Mouse (Mus musculus) intestine, embryonic 15.5 days (tissue): ENCODE data around the gene Klk1b5. TPM values are rescaled to one million over a fixed set of nuclear protein-coding genes. Genes with fewer than 3 reads are reported as not detected.
"Not testable (repeated sequence)": the region's sequence is repeated elsewhere in the genome, so short reads cannot be mapped to it uniquely, and the experiment has no call there.

Experiments
- ATAC-seq: fragments of 200-750 bp; cut with Nextera tagmentation; 2 replicates; pipeline ENCODE4 v1.8.0; 2017; ENCODE audit warnings: moderate TSS enrichment, moderate library complexity
- H3K27ac ChIP-seq: fragments of 300-500 bp; sonication (generic); 2 replicates; pipeline ENCODE4 v1.5.1; 2015; ENCODE audit warnings: mild to moderate bottlenecking, inconsistent platforms
- H3K27me3 ChIP-seq: fragments of 300-500 bp; sonication (generic); replicated peaks from 2 replicates; pipeline ENCODE4 v1.6.1; 2015; ENCODE audit warnings: inconsistent platforms
- H3K36me3 ChIP-seq: fragments of 300-500 bp; sonication (generic); 2 replicates; pipeline ENCODE4 v1.6.1; 2015; ENCODE audit warnings: inconsistent platforms
- H3K4me1 ChIP-seq: fragments of 300-500 bp; sonication (generic); replicated peaks from 2 replicates; pipeline ENCODE4 v1.6.1; 2015; ENCODE audit warnings: inconsistent platforms
- H3K4me2 ChIP-seq: fragments of 300-500 bp; sonication (generic); replicated peaks from 2 replicates; pipeline ENCODE4 v1.6.1; 2015; ENCODE audit warnings: mild to moderate bottlenecking, inconsistent platforms
- H3K4me3 ChIP-seq: fragments of 300-500 bp; sonication (generic); replicated peaks from 2 replicates; pipeline ENCODE4 v1.5.1; 2015; ENCODE audit warnings: inconsistent platforms
- H3K9ac ChIP-seq: fragments of 300-500 bp; sonication (generic); 2 replicates; pipeline ENCODE4 v1.6.1; 2015; ENCODE audit warnings: inconsistent platforms
- H3K9me3 ChIP-seq: fragments of 300-500 bp; sonication (generic); 2 replicates; pipeline ENCODE4 v1.6.1; 2016; ENCODE audit warnings: inconsistent platforms
- WGBS: fragments of 180-500 bp; shearing (Covaris S2); methylation state at CpG from one replicate; pipeline ENCODE4 v1.1.7; 2015; 5-methylcytosine and 5-hydroxymethylcytosine counted together
- polyA plus RNA-seq: library from polyadenylated mRNA; unstranded; fragments of >200 nt; fragmentation: Nextera tagmentation; extraction: Ambion mirVana; gene quantifications from 2 replicates; pipeline ENCODE4 v1.2.1, GENCODE M21; 2015

Gene Klk1b5
- polyA plus RNA-seq = not detected in 2 replicates

DNA sequence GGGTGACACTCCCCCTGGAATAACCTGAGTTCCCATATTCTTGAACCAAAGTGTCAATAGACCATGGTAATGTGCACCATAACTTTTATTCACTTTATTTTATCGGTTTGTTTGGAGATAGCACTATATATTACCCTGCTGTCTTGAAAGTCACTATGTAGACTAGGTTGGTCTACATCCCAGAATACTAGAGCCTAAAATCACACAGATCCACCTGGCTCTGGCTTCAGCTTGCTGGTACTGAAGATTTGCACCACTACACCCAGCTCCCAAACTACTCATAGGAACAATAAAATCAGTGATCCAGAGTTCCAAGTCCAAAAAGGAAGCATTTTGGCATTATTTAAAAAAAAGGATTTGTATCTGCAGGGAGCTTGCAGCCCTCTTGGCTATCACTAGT, at the start of gene Klk1b5:
Gene Klk1b5, plus strand, starts transcription at position 301 of the 400 bp plus-strand sequence.
- Histone ChIP-seq H3K4me3 (no peak within 1 kb of the TSS), H3K36me3 (no peaks in the 10 kb centered on the region), H3K27me3 (no peaks in the 10 kb centered on the region), H3K9me3 (no peaks in the 10 kb centered on the region), H3K9ac (no peak within 1 kb of the TSS), H3K4me1 (no peaks in the 10 kb centered on the region), H3K27ac (no peak within 1 kb of the TSS), H3K4me2 (no peak within 1 kb of the TSS)
- ATAC-seq = no peak
- 74% methylated on average over 1 of the region's 1 CpGs for WGBS

DNA sequence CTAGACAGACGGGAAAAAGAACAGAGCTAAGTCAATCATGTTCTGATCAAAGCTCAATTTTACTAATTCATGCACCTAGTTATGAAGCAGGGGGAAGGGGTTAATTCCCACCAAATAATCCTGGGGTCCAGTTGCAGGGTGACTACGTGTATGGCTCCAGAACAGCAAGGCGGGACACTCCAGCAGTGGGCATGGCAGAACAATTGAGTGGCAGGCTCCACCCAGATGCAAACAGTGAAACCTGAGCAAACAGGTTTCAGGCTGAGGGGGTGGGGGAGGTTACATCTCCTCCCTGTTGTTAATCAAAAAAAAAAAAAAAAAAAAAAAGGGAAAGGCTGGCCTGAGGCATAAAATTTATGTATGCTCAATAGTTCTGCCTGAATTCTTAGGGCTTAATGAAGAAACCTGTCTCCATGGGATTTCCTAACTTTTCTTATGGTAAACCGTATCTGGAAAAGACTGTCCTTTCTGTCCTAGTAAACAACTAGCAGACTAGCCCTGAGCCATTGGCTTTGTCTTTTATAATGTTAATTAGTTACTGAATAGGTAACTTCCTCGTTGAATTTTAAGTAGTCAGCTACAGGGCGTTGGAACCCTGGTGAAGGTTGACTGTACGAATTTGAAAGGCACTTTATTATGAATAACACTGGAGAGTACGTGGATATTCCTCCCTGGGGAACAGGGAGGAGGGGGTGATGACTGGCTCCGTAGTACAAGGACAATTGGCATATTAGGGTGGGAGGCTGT, 36.3 kb upstream of the Klk1b5 start:
- H3K36me3 ChIP-seq = no peaks in the 10 kb centered on the region
- no peak overlapping the region for H3K27ac ChIP-seq
- H3K4me1 ChIP-seq = no peaks in the 10 kb centered on the region
- ATAC-seq = peak; percentile 74
- H3K27me3 ChIP-seq = no peaks in the 10 kb centered on the region
- H3K9me3 ChIP-seq = no peaks in the 10 kb centered on the region
- H3K4me3 ChIP-seq = no peak overlapping the region
- no peak overlapping the region for H3K9ac ChIP-seq
- H3K4me2 ChIP-seq = no peak overlapping the region
- 56% methylated on average over 9 of the region's 9 CpGs for WGBS

DNA sequence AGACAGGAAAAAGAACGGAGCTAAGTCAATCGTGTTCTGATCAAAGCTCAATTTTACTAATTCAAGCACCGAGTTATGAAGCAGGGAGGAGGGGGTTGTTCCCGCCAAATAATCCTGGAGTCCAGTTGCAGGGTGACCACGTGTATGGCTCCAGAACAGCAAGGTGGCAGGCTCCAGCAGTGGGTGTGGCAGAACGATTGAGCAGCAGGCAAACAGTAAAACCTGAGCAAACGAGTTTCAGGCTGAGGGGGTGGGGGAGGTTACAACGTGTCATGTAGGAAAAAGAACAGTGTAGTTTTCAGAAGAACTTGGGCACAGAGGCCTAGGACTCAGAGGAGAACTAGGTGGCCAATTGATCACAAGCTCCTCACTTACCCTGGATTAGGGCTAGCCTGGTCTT, 29.2 kb upstream of the Klk1b5 start:
- not testable (repeated sequence) for H3K4me1 ChIP-seq, H3K9ac ChIP-seq, H3K27me3 ChIP-seq, H3K27ac ChIP-seq, H3K4me2 ChIP-seq, H3K4me3 ChIP-seq, H3K9me3 ChIP-seq, H3K36me3 ChIP-seq
- 54% methylated on average over 8 of the region's 8 CpGs for WGBS
- ATAC-seq = peak; percentile 58; the same call in 1 of the 2 replicates

DNA sequence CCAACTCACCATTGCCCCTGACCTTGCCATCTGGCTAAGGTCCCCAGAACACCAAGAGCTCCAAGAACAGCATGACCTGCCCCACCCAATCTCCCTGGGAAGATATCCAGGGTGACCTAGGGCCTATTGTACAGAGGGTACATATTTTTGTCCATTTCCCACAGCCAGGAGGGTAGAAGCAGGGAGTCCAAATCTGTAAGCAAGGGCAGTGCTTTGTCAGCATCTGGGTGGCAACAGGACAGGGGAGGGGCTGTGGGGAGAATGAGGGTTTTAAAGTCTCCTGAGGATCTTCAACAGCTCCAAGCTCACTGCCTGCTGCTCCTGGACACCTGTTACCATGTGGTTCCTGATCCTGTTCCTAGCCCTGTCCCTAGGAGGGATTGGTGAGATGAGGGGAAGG, 27.8 kb upstream of the Klk1b5 start, which contains the start of gene Klk1b24:
Gene Klk1b24, plus strand, starts transcription at position 301 of the 400 bp plus-strand sequence.
- H3K27ac ChIP-seq, H3K4me2 ChIP-seq, H3K4me1 ChIP-seq, H3K27me3 ChIP-seq, H3K36me3 ChIP-seq, ATAC-seq, H3K9ac ChIP-seq, H3K4me3 ChIP-seq, H3K9me3 ChIP-seq: not testable (repeated sequence)

DNA sequence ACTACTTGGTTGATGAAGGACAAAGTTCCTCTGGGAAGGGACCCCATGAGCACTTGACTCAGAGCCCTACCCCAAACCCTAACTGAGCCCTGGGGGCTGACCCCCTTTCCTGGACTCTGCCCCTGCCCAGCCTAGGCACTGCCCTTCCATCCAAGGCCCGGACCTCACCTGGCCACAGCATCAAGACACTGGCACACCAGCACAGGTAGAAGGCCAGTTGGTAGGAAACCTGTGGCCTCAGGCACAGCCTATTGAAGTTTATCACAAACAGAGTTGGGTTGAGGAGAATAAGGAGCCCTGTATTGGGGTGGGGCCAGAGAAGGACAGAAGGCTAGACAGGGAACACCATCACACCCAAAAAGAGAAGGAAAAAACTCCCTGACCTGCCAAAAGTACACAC, 22.3 kb upstream of the Klk1b5 start:
- not testable (repeated sequence) for H3K4me3 ChIP-seq, H3K4me2 ChIP-seq, H3K27me3 ChIP-seq, H3K4me1 ChIP-seq, H3K27ac ChIP-seq, H3K9me3 ChIP-seq, H3K36me3 ChIP-seq, H3K9ac ChIP-seq, ATAC-seq
- WGBS = 95% methylated on average over 1 of the region's 1 CpGs

DNA sequence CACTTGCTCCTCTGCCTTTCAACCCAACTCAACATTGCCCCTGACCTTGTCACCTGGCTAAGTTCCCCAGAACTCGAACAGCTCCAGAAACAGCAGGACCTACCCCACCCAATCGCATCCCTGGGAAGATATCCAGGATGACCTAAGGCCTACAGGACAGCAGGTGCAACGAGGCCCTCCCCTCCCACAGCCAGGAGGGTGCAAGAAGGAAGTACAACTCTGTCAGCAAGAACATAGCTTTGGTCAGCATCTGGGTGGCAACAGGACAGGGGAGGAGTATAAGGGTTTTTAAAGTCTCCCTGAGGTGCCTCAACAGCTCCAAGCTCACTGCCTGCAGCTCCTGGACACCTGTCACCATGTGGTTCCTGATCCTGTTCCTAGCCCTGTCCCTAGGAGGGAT, 17.9 kb upstream of the Klk1b5 start, which contains the start of gene Klk1b3:
Gene Klk1b3, plus strand, starts transcription at position 301 of the 400 bp plus-strand sequence.
- Histone ChIP-seq H3K36me3 (no peaks in the 10 kb centered on the region), H3K9ac (no peak within 1 kb of the TSS), H3K4me1 (no peaks in the 10 kb centered on the region), H3K9me3 (no peaks in the 10 kb centered on the region), H3K4me2 (no peak within 1 kb of the TSS), H3K4me3 (no peak within 1 kb of the TSS), H3K27me3 (no peaks in the 10 kb centered on the region), H3K27ac (no peak within 1 kb of the TSS)
- no peak for ATAC-seq
- 62% methylated on average over 3 of the region's 3 CpGs for WGBS

DNA sequence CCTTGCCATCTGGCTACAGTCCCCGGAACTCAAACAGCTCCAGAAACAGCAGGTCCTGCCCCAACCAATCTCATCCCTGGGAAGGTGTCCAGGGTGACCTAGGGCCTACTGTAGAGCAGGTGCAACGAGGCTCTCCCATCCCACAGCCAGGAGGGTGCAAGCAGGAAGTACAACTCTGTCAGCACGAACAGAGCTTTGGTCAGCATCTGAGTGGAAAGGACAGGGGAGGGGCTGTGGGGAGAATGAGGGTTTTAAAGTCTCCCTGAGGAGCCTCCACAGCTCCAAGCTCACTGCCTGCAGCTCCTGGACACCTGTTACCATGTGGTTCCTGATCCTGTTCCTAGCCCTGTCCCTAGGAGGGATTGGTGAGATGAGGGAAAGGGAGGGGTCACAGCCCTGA, 8.6 kb upstream of the Klk1b5 start, which contains the start of gene Klk1b4:
Gene Klk1b4, plus strand, starts transcription at position 301 of the 400 bp plus-strand sequence.
- H3K9me3 ChIP-seq, H3K36me3 ChIP-seq, H3K27me3 ChIP-seq, H3K4me3 ChIP-seq, ATAC-seq, H3K9ac ChIP-seq, H3K27ac ChIP-seq, H3K4me1 ChIP-seq, H3K4me2 ChIP-seq: not testable (repeated sequence)
- WGBS = 43% methylated on average over 3 of the region's 3 CpGs

DNA sequence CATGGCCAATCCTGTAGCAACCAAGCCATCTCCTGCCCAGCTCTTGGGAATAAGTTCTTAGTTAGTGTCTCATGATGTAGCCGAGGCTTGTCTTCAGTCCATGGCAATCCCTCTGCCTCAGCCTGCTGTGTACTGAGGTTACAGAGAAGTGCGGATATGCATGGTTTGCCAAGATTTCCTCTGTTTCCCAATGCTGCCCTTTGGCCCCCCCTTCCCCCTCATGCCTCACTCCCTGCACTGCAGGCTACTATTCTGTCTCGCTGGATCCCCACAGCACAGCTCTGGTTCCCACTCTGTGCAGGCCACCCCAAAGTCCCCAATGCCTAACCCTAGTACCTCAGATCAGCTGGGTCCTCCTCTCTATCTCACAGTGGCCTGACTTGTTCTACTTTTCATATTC, 7.4 kb upstream of the Klk1b5 start:
- H3K4me2 ChIP-seq = no peak overlapping the region
- H3K27ac ChIP-seq = no peak overlapping the region
- WGBS = 85% methylated on average over 3 of the region's 3 CpGs
- ATAC-seq = no peak
- no peaks in the 10 kb centered on the region for H3K9me3 ChIP-seq
- no peaks in the 10 kb centered on the region for H3K36me3 ChIP-seq
- H3K4me1 ChIP-seq = no peaks in the 10 kb centered on the region
- H3K27me3 ChIP-seq = no peaks in the 10 kb centered on the region
- no peak overlapping the region for H3K9ac ChIP-seq
- no peak overlapping the region for H3K4me3 ChIP-seq

DNA sequence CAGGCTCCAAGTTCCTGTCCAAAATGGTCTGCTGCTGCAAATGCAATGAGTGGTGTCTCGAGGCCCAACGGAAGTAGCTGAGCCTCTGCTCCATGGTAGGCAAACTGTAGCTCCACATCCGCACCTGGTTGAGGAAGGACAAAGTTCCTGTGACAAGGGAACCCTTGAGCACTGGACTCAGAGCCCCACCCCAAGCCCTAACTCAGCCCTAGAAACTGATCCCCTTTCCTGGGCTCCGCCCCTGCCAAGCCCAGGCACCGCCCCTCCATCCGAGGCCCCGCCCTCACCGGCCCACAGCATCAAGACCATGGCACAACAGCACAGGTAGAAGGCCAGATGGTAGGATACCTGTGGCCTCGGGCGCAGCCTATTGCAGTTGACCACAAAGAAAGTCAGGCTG, 5.9 kb downstream of the Klk1b5 start:
- H3K27ac ChIP-seq, H3K9ac ChIP-seq, H3K9me3 ChIP-seq, H3K36me3 ChIP-seq, H3K27me3 ChIP-seq, H3K4me1 ChIP-seq, H3K4me2 ChIP-seq, H3K4me3 ChIP-seq: not testable (repeated sequence)
- peak; percentile 71 for ATAC-seq
- 71% methylated on average over 10 of the region's 10 CpGs for WGBS

DNA sequence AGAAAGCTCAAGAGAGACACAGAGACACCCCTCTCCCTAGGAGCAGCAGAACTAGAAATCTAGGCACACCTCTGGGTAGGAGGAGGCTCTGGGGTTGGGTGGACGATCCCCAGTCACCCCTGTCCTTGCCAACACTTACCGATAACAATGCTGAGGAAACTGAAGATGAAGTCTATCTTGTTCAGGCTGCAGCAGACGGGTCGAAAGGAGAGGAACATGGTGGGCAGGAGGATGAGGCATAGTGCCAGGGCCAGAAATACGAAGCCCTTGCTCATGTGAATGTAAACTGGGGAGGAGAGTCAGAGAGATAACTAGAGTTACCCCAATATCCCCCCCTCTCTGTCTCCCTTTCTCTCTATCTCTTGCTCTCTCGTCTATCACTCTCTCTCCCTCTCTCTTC, 6.6 kb downstream of the Klk1b5 start:
- H3K4me3 ChIP-seq, H3K9me3 ChIP-seq, H3K4me1 ChIP-seq, H3K27me3 ChIP-seq, H3K27ac ChIP-seq, H3K4me2 ChIP-seq, H3K9ac ChIP-seq, H3K36me3 ChIP-seq, ATAC-seq: not testable (repeated sequence)
- 67% methylated on average over 6 of the region's 6 CpGs for WGBS

DNA sequence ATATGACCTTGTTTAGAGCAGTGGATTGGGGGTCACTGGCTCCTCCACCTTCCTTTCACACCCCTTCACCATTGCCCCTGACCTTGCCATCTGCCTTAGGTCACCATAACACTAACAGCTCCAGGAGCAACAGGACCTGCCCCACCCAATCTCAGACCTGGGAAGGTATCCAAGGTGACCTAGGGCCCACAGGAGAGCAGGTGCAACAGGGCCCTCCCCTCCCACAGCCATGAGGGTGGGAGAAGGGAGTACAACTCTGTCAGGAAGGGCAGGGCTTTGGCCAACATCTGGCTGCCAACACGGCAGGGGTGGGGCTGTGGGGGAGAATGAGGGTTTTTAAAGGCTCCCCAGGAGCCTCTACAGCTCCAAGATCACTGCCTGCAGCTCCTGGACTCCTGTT, 9.3 kb downstream of the Klk1b5 start, which contains the start of gene Klk1:
Gene Klk1, plus strand, starts transcription at position 285 of the 400 bp plus-strand sequence.
- ATAC-seq = peak; percentile 54
- H3K36me3 ChIP-seq = no peaks in the 10 kb centered on the region
- H3K27me3 ChIP-seq = no peaks in the 10 kb centered on the region
- H3K9ac ChIP-seq = no peak within 1 kb of the TSS
- no peaks in the 10 kb centered on the region for H3K4me1 ChIP-seq
- no peak within 1 kb of the TSS for H3K4me2 ChIP-seq
- no peak within 1 kb of the TSS for H3K27ac ChIP-seq
- no peak within 1 kb of the TSS for H3K4me3 ChIP-seq
- no peaks in the 10 kb centered on the region for H3K9me3 ChIP-seq
- 29% methylated on average over 1 of the region's 1 CpGs for WGBS

DNA sequence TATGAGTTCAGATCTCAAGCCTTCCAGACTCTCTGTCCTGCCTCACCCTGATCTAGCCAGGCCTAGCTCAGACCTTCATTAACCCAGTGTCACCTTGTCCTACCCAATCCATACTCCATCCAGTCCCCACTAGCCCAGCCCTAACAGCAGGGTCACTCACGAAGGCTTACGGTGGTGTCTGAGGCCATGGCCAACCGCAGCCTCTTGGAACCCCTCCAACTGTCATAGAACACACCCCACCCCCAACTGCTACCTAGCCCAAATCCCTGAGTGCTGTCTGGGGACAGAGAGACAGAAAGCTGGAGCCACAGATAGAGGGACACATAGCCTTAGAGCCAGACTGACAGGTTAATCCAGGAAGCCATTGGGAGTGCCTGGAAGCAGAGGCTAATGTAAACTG, 20.2 kb downstream of the Klk1b5 start, which contains the start of gene Gm36864:
Gene Gm36864, plus strand, starts transcription at position 269 of the 400 bp plus-strand sequence.
- H3K4me3 ChIP-seq = no peak within 1 kb of the TSS
- no peaks in the 10 kb centered on the region for H3K36me3 ChIP-seq
- no peaks in the 10 kb centered on the region for H3K27me3 ChIP-seq
- H3K4me1 ChIP-seq = no peaks in the 10 kb centered on the region
- no peak within 1 kb of the TSS for H3K27ac ChIP-seq
- ATAC-seq = no peak
- no peaks in the 10 kb centered on the region for H3K9me3 ChIP-seq
- WGBS = 81% methylated on average over 3 of the region's 3 CpGs
- H3K4me2 ChIP-seq = no peak within 1 kb of the TSS
- H3K9ac ChIP-seq = no peak within 1 kb of the TSS

DNA sequence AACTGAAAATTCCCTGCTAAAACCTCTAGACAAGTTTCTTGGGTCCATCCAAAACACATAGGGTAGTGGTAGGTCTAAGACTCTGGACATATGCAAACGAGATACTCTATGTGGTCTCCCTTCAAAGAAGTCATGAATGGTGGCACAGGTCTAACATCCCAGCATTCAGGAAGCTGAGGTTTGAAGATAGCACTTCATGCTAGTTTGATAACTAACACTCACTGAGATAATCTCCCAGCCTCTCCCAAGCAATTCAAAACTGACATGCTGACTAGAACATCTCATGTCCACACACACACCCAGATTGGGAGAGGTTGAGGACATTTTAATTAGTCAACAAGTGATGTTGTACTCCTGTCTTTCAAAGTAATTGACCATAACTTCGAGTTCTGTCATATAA, 24.2 kb downstream of the Klk1b5 start:
- ATAC-seq = no peak
- Histone ChIP-seq H3K27me3 (no peaks in the 10 kb centered on the region), H3K4me3 (no peak overlapping the region)

More for the DNA sequence above, 24.2 kb downstream of the Klk1b5 start:
- Histone ChIP-seq H3K36me3 (no peaks in the 10 kb centered on the region), H3K4me2 (no peak overlapping the region), H3K9me3 (no peaks in the 10 kb centered on the region), H3K9ac (no peak overlapping the region), H3K27ac (no peak overlapping the region), H3K4me1 (no peaks in the 10 kb centered on the region)
- WGBS = 55% methylated on average over 2 of the region's 2 CpGs
